Mouse (Mus musculus) kidney, adult 2 months (tissue): Measurements from ENCODE around the gene Ccr1.

ENCODE experiments used
- CTCF ChIP-seq: fragments of 200-500 bp; conservative IDR thresholded peaks from 2 replicates; pipeline ENCODE4 v1.5.1; 2011; ENCODE audit warnings: low read depth, mild to moderate bottlenecking, control low read depth, low read length, moderate library complexity, mixed read lengths; ENCODE audit not compliant: insufficient read depth, insufficient read length
- POLR2A ChIP-seq: fragments of 200-500 bp; IDR thresholded peaks from one replicate; pipeline ENCODE4 v1.6.1; 2011; ENCODE audit warnings: low read depth, low read length, control low read depth

DNA sequence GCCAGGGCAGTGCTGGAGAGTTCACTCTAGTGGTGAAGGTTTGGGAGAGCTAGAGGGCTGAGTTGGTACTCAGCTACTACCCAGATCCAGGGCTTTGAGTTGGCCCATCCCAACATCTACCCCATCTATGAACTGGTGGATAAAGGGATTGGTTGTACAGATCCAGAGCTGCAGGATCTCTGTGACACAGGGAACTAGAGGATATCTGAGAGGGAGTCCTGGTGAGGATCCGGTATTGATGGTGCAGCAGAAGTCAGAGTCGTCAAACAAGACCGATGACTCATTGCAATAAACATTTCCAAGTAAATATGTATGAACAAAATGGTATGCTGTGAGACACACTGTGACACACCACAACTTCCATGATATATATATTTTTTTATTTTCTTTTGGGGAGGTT lies 37.6 kb downstream of the Ccr1 start:
- TF ChIP-seq POLR2A: no peak
- TF ChIP-seq CTCF: no peak
